Mouse (Mus musculus) erythroblast, embryonic 14.5 days (primary cell): ENCODE measurements around the gene Lgals3bp. TPM values are rescaled to one million over a fixed set of nuclear protein-coding genes. Genes with fewer than 3 reads are reported as not detected.

ENCODE experiments used
- H3K27me3 ChIP-seq: 2 replicates; pipeline ENCODE4 v1.6.1; 2012; ENCODE audit warnings: inconsistent platforms; ENCODE audit not compliant: control insufficient read depth
- H3K36me3 ChIP-seq: 2 replicates; pipeline ENCODE4 v1.6.1; 2012; ENCODE audit warnings: mild to moderate bottlenecking, inconsistent platforms; ENCODE audit not compliant: control insufficient read depth
- H3K4me1 ChIP-seq: 2 replicates; pipeline ENCODE4 v1.6.1; 2012; ENCODE audit warnings: inconsistent platforms; ENCODE audit not compliant: control insufficient read depth
- H3K4me3 ChIP-seq: replicated peaks from 2 replicates; pipeline ENCODE3; 2012; ENCODE audit warnings: moderate library complexity, mild to moderate bottlenecking, inconsistent platforms
- H3K9me3 ChIP-seq: 2 replicates; pipeline ENCODE4 v1.6.1; 2012; ENCODE audit warnings: low read length, inconsistent platforms, mixed read lengths; ENCODE audit not compliant: control insufficient read depth
- GATA1 ChIP-seq: IDR thresholded peaks from 2 replicates; pipeline ENCODE4 v1.6.1; 2012; ENCODE audit warnings: low read length, inconsistent platforms, mixed read lengths
- TAL1 ChIP-seq: IDR thresholded peaks from 3 replicates; pipeline ENCODE4 v1.6.1; 2012; ENCODE audit warnings: low read length, inconsistent platforms, mixed read lengths
- polyA plus RNA-seq: library from polyadenylated mRNA; stranded (reverse); fragments of >175 nt; gene quantifications from 2 replicates; pipeline ENCODE4 v1.2.3, GENCODE M21; 2012

Gene Lgals3bp
- polyA plus RNA-seq, 1 experiment = 0.23 TPM

DNA sequence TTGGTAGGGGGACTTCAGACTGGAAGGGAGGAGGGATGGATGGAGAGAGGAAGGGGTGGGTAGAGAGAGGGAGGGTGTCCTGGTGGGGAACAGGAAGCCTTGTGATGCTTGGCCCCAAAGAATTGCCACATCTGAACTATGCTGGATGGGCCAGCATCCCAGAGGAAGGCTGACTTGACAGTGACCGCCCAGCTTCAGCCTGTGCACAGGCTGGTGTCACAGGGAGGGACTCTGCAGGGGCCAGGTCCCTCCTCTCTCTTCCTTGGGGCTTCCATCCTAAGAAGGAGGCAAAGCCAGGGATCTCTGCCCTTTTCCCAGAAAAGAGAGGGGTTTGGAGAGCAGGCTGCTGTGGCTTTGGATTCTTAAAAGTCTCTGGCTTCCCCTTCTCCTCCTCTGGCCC lies 39.4 kb downstream of the Lgals3bp start:
- Histone ChIP-seq H3K36me3 (no peaks in the 10 kb centered on the region), H3K27me3 (no peaks in the 10 kb centered on the region), H3K9me3 (no peaks in the 10 kb centered on the region), H3K4me1 (no peaks in the 10 kb centered on the region), H3K4me3 (no peak overlapping the region)
- TF ChIP-seq TAL1 (no peak), GATA1 (no peak)

DNA sequence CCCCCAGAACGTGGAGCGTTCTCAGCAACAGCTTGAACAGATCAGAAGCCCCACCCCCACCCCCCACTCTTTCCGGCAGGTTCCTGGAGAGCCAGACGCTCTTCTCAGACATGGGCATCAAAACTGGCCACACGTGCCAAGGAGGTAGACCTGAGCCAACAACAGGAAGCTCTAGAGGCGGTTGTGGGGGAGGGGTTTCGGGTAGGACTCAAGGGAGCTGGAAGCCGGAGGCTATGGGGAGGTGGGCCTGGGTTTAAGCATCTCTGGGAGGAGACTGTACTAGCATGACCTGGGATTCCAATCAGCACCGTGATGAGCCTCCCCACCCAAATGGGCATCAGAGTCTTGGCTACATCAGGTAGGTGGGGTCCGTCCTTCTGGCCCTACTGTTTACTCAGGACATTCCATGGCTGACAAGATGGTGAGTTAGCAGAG lies 41.0 kb downstream of the Lgals3bp start:
- Histone ChIP-seq H3K9me3 (no peaks in the 10 kb centered on the region), H3K4me3 (no peak overlapping the region), H3K36me3 (no peaks in the 10 kb centered on the region), H3K4me1 (no peaks in the 10 kb centered on the region), H3K27me3 (peaks cover 4% of the 10 kb centered on the region)
- TF ChIP-seq GATA1 = no peak
- no peak for TF ChIP-seq TAL1

DNA sequence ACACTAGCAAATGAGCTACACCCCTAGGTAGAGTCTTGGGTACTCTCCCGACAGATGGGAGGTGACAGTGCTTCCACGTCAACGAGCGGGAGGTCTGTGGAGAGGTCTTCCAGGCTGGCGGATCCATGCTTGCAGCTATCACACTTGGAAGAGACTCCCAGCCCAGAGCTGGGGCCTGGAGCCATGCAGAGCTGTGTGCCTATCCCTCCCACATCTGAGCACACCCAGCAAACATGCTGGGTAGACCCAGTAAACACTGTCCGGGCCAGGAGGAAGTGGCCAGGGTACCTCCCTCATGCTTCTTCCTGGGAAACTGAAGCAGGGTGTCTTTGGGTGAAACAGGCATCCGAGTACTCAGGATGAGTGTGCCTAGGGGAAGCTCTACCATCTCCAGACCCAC lies 41.4 kb downstream of the Lgals3bp start:
- Histone ChIP-seq H3K4me1 (no peaks in the 10 kb centered on the region), H3K4me3 (no peak overlapping the region), H3K27me3 (peaks cover 9% of the 10 kb centered on the region), H3K9me3 (no peaks in the 10 kb centered on the region), H3K36me3 (no peaks in the 10 kb centered on the region)
- TF ChIP-seq TAL1 (no peak), GATA1 (no peak)

DNA sequence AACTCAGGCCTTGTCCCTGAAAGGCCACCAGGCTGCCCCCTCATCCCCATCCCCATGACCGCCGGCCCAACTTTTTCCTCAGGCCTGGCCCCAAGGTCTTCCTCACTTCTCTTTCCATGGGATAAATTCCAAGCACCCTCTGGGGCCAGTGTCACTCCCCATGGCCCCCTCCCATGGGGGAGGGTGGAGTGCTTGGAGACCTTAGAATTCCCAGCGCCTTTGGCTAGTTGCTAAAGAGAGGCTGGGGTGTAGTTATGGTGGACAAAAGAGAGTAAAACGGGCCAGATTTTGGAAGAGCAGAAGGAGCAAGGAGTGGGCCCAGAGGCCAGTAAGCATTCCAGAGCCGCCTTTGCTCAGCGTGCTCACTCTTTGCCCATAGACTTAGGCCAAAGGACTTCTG lies 46.3 kb downstream of the Lgals3bp start, which contains the start of gene Timp2:
TSS of gene Timp2 (minus strand) at position 101 of the 400 bp plus-strand sequence.
- no peak for TF ChIP-seq TAL1
- TF ChIP-seq GATA1 = no peak
- H3K36me3 ChIP-seq = no peaks in the 10 kb centered on the region
- H3K4me3 ChIP-seq = peak within 1 kb of the TSS; percentile 35
- H3K4me1 ChIP-seq = no peaks in the 10 kb centered on the region
- peaks cover 30% of the 10 kb centered on the region for H3K27me3 ChIP-seq
- H3K9me3 ChIP-seq = no peaks in the 10 kb centered on the region

DNA sequence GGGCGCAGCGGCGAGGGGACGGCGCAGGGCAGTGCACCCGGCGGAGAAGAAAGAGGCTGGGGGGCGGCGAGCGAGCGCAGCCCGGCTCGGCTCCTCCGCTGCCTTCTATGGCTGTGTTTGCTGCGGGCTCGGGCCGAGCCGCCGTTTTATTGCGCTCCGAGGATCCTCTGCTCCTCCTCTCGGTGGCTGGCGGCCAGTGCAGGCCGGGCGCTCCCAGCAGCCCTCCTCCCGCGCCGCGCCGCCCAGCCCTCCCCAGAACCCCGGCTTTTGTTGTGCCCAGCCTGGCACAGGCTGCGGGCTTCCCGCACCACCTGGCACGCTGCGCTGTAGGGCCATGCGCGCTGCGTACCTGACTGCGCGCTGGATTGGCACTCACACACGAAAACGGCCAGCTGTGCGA lies 46.7 kb downstream of the Lgals3bp start:
- H3K9me3 ChIP-seq = no peaks in the 10 kb centered on the region
- peaks cover 30% of the 10 kb centered on the region for H3K27me3 ChIP-seq
- peak overlapping the region; percentile 35 for H3K4me3 ChIP-seq
- no peaks in the 10 kb centered on the region for H3K4me1 ChIP-seq
- H3K36me3 ChIP-seq = no peaks in the 10 kb centered on the region
- TF ChIP-seq TAL1 (no peak), GATA1 (no peak)

DNA sequence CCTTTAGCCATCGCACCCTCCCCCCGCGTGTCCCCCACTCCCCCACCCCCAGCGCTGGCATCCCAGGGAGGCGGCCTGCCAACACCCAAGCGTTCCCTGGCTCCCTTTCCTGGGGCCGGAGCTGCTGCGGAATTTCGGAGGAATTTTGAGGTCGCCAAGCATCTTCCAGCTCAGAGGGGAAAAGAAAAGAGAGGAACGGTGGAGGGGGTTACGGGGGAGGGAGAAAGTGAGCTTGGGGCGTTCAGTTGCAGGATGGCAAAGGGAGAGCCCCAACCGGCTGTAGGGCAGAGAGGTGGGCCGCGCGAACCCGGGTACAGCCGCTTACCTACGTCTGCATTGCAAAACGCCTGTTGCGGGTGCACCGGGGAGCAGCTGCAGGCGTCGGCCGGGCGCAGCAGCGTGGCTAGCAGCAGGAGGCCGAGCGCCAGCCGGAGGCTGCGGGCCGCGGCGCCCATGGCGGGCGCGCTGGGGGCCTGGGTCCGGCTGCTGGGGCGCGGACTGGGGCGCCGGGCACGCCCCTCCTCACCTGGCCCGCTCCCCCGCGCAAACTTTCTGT lies 47.2 kb downstream of the Lgals3bp start:
- TF ChIP-seq GATA1 = no peak
- no peak for TF ChIP-seq TAL1

DNA sequence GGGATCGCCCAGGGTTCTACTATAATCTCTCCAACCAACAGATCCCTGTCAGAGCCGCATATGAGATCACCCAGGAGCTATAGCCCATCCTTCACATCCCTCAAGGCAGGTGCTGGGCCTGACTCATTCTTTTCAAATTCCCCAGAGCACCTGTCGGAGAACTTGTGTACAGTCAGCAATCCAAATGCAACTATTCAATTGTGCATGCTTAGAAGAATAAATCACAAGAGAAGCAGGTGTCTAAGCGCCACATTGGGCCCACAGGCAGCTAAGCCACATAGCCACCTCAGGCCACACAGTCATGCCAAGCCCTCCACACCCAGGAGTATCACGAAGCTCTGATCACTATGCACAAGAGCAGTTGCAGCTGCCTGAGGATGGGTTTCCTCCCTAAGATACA lies 52.4 kb downstream of the Lgals3bp start:
- Histone ChIP-seq H3K4me3 (no peak overlapping the region), H3K4me1 (0 out of 2 replicates have a peak, but pooled peaks cover 1% of the 10 kb centered on the region), H3K27me3 (peaks cover 11% of the 10 kb centered on the region), H3K9me3 (no peaks in the 10 kb centered on the region), H3K36me3 (no peaks in the 10 kb centered on the region)
- no peak for TF ChIP-seq TAL1
- no peak for TF ChIP-seq GATA1

More for the DNA sequence above, 47.2 kb downstream of the Lgals3bp start:
- Histone ChIP-seq H3K9me3 (no peaks in the 10 kb centered on the region), H3K27me3 (peaks cover 30% of the 10 kb centered on the region), H3K4me3 (peak overlapping the region; percentile 35), H3K36me3 (no peaks in the 10 kb centered on the region), H3K4me1 (no peaks in the 10 kb centered on the region)

DNA sequence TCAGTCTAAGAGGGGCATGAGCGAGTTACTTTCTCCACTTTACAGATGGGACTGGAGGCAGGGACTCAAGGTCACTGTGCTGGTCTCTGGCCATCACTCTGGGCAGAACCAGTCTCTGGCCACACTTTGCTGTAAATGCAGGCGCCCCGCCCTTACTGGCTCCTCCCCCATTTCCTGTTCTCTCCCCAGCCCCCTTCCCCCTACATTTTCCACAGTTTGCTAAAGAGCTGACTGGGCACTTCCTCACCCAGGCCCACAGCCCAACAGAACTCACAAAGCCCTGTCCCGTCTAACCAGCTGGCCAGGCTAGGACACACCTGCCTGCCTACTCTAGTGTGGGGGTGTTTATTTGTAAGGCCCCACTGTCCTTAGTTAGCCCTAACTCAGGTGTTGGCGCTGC lies 53.0 kb downstream of the Lgals3bp start:
- H3K27me3 ChIP-seq = peaks cover 5% of the 10 kb centered on the region

DNA sequence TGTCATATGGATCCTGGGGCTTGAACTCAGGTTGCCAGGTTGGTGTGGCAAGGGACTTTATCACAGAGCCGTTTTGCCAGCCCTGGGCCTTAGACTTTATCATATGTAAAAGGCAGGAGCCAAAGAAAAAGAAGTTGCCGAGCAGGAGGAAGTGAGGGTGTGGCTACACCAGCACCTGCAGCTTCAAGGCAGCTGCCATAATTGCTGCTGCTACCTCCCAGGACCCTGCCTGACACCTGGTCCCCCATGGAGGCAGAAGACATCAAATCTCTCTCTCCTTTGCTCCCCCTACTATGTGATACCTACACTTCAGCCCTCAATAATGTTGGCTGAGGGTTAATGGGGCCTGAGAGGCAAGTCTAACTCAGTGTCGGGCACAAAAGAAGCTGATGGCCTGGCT lies 53.5 kb downstream of the Lgals3bp start:
- Histone ChIP-seq H3K9me3 (no peaks in the 10 kb centered on the region), H3K36me3 (no peaks in the 10 kb centered on the region), H3K4me3 (no peak overlapping the region), H3K4me1 (0 out of 2 replicates have a peak, but pooled peaks cover 1% of the 10 kb centered on the region), H3K27me3 (peaks cover under 1% of the 10 kb centered on the region)
- no peak for TF ChIP-seq GATA1
- TF ChIP-seq TAL1 = no peak

More for the DNA sequence above, 53.0 kb downstream of the Lgals3bp start:
- no peaks in the 10 kb centered on the region for H3K36me3 ChIP-seq
- 0 out of 2 replicates have a peak, but pooled peaks cover 1% of the 10 kb centered on the region for H3K4me1 ChIP-seq
- no peak overlapping the region for H3K4me3 ChIP-seq
- no peaks in the 10 kb centered on the region for H3K9me3 ChIP-seq
- TF ChIP-seq GATA1 (no peak), TAL1 (no peak)
